ENCODE assay signal across 28 mouse cellular contexts in genomic region chr3:138134528-138134927, GRCm38 (mm10). TPM values are rescaled to one million over a fixed set of nuclear protein-coding genes. Genes with fewer than 3 reads are reported as not detected.
"Had no signal": no experiment of that assay in that cellular context is flagged by ENCODE, and none has a peak within 500 bp of the region (broad histone marks: within the 10 kb centered on the region; RNA-seq: fewer than 3 reads in every experiment).

No protein-coding gene starts in this region.

- H3K36me3 ChIP-seq: liver, embryonic 15.5 days; lung, embryonic 15.5 days; neural tube, embryonic 12.5 days; neural tube, embryonic 15.5 days had no signal

- H3K4me2 ChIP-seq: liver, embryonic 11.5 days; liver, embryonic 15.5 days; lung, embryonic 15.5 days; midbrain, embryonic 13.5 days; neural tube, embryonic 12.5 days; neural tube, embryonic 15.5 days had no signal

- H3K9ac ChIP-seq: liver, embryonic 15.5 days; lung, embryonic 15.5 days; midbrain, embryonic 13.5 days; neural tube, embryonic 12.5 days; neural tube, embryonic 15.5 days had no signal

- H3K4me3 ChIP-seq: left cerebral cortex, adult 2 months; liver, embryonic 15.5 days; lung, embryonic 15.5 days; megakaryocyte, embryonic 14.5 days; midbrain, embryonic 10.5 days; midbrain, embryonic 13.5 days; neural tube, embryonic 12.5 days; neural tube, embryonic 15.5 days had no signal

- H3K27me3 ChIP-seq: liver, embryonic 15.5 days; lung, embryonic 15.5 days; megakaryocyte, embryonic 14.5 days; midbrain, embryonic 13.5 days; neural tube, embryonic 12.5 days; neural tube, embryonic 15.5 days had no signal

- H3K4me1 ChIP-seq: liver, embryonic 15.5 days; lung, embryonic 15.5 days; neural tube, embryonic 15.5 days had no signal

- H3K27ac ChIP-seq: kidney, postnatal 0 days; left cerebral cortex, adult 2 months; liver, embryonic 15.5 days; lung, embryonic 15.5 days; midbrain, embryonic 10.5 days; midbrain, embryonic 13.5 days; neural tube, embryonic 12.5 days; neural tube, embryonic 15.5 days had no signal

- ATAC-seq: midbrain, embryonic 13.5 days; midbrain, embryonic 16.5 days had no signal

- H3K9me3 ChIP-seq: liver, embryonic 15.5 days; lung, embryonic 15.5 days; megakaryocyte, embryonic 14.5 days; midbrain, embryonic 10.5 days; midbrain, embryonic 13.5 days; neural tube, embryonic 12.5 days; neural tube, embryonic 15.5 days had no signal

- DNase-seq: kidney, postnatal 36 days; layer of hippocampus, postnatal 36 days; lung, adult 18-20 months; lung, postnatal 10 days; lung, postnatal 36 days; right cerebral cortex, adult 18-20 months; right cerebral cortex, postnatal 14 days; thymus, adult 2 months; thymus, postnatal 14 days; thymus, postnatal 4 days had no signal

RNA-seq across cellular contexts. Expression of gene 4930579F01Rik, which starts 59.1 kb away (rescaled TPM):
- total RNA-seq: layer of hippocampus, adult 8-10 months; layer of hippocampus, postnatal 10 days; layer of hippocampus, postnatal 36 days; left cerebral cortex, adult 2 months; left cerebral cortex, postnatal 10 days; left cerebral cortex, postnatal 36 days had no signal
- polyA plus RNA-seq: intestine, embryonic 14.5 days; limb, embryonic 11.5 days; liver, embryonic 11.5 days; liver, embryonic 15.5 days; midbrain, embryonic 10.5 days; midbrain, embryonic 13.5 days; midbrain, embryonic 16.5 days; neural tube, embryonic 12.5 days; neural tube, embryonic 15.5 days; spleen, adult 2 months; thymus, adult 2 months had no signal
